Mouse (Mus musculus) T-helper 1 cell (primary cell): Measurements from ENCODE around the gene Acot11.
"Not testable (repeated sequence)": the region's sequence is repeated elsewhere in the genome, so short reads cannot be mapped to it uniquely, and the experiment has no call there.

Source experiments
- in situ Hi-C: fragments of 300-600 bp; cut with MboI, MseI; formaldehyde crosslinking; loops from one replicate; pipeline ENCODE4 v1.15.1; 2025; ENCODE audit warnings: high pct_unique_total_duplicates

The Acot11 gene

DNA sequence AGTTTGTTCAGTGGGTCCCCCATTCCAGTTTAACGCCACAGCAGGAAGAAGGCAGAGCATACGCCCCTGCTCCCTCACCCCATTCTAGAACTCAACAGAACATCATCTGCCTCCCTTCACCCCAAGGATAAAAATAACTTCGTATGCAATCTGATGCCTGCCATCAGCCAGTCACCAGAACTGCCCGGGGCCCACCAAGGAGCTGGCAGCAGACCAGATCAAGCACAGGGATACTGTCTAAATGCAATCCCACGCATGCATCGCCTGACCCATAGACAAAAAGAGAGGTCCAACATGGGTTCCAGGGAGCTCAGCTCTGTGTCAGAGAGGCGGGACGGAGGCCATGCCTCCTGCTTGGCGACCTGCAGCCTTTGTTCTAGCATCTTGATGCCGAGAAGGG is 21.7 kb downstream of the Acot11 start:
- in situ Hi-C loops = no loop called here

DNA sequence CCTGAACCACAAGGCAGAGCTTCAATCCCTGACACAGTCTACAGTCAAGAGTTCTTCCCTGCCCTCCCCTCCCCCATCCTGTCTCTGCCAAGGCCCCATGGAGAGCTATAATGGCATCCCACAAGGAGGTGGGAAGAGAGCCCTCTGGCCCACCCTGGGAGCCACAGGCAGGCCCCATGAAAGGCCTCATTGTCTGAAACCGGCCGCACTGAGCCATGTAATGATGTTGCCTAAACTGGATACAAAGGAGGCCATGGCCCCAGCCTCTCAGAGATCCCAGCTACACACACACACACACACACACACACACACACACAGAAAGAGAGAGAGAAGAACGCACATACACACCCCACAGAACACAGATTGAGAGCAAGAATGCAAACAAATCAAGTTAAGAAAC is 24.8 kb downstream of the Acot11 start:
- in situ Hi-C loops = no loop called here

DNA sequence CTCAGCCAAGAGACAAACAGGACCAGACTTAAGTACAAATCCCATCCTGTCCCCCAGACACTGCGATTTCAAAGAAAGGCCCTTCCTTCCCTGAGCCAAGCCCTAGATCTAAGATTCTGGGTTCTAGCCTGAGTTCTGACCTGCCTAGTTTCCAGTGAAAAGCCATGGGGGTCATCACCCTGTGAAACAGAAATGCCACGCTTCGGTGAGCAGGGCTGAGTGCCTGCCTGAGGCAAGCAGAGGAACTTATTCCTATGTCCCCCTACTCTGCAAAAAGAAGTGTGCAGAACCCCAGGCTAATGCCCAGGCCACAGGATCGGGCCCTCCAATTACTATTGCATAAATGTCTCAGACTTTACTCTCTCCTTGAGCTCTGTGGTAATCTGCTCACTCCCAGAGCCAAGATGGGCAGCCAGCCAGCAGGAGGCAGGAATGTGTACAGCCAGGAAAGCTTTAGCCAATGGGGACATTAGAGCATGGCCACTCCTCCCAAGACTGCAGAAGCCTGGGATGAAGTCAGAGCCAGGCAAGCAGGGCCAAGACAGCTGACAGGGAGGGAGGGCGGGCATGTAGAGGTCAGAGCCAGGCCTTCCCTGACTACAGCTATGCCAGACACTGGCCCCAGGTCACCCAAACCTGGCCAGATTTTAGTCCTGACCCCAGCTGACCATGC is 26.5 kb downstream of the Acot11 start:
- in situ Hi-C loops = no loop called here

DNA sequence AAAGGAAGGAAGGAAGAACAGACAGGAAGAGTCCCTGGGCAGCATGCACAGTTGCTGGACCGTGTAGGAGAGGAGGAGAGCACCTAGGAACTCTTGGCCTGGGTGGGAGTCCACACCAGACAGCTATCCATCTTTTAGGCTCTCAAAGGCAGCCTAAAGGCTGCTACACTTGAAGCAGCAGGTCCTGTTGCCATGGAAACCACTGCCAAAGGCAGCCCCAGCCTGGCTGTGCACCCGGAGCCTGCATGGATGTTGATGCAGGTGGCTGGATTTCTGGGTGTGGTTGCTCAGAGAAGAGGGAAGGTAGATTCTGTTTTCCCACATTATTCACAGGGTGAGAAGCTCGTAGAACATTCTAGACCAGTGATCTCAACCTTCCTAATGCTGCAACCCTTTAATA is 27.8 kb downstream of the Acot11 start:
- in situ Hi-C loops = no loop called here

DNA sequence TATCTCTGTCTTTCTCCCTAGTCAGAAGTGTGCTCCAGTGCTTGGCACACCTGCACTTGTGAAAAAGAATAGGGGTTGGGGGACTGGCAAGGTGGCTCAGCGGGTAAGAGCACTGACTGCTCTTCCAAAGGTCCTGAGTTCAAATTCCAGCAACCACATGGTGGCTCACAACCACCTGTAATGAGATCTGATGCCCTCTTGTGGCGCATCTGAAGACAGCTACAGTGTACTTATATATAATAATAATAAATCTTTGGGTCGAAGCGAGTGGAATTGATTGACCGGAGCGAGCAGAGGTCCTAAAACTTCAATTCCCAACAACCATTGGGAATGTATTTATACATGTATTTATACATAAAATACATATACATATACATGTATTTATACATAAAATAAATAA is 29.0 kb downstream of the Acot11 start:
- in situ Hi-C loops = not testable (repeated sequence)

DNA sequence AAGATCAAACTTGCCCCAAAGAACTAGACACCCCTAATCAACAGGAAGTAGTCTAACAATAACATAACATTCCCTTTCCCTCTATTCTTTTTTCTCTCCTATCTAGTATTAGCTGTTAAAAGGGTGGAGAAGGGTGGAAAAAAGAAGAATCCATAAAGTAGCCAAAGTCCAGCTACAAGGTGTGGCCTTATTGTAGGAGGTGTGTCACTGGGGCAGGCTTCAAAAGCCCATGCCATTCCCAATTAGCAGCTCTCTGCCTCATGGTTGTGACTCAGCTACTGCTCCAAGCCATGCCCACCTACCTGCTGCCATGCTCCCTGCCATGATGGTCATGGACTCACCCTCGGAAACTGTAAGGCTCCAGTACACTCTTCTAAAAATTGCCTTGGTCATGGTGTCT is 32.2 kb downstream of the Acot11 start:
- in situ Hi-C loops = no loop called here

DNA sequence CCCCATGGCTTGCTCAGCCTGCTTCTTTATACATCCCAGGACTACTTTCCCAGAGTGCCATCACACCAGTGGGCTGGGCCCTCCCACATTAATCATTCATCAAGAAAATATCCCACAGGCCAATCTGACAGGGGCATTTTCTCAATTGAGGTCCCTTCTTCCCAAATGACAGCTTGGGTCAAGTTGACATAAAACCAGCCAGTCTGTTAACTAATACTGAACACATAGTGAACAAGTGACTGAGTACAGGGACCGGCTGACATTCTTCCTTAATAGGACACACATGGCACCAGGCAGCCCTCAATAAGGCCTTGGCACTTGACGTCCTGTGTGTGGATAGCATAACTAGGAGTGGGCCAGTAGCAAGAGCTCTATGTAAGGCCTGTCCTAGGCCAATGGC is 35.5 kb downstream of the Acot11 start:
- in situ Hi-C loops = loop anchor here (10.0 kb wide), 1 partner anchor 1915 kb away; no protein-coding TSS in a partner anchor

DNA sequence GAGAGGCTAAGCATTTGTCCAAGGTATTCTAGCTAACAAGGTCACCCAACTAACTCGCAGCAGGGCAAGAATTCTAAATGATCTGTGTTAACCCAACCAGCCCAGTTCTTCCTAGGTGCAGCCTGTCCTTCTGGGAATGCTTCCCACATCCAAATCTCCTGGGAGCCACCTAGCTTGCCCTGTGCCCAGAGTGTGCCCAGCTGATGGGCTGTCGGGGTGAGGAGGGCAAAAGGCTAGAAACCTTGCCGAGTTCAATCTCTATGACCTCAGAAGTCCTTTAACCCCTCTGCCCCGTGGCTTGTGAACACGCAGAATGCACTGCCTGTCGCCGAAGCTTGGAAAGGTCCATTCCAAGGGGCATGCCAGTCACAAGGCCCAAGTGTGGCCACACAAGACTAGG is 40.6 kb downstream of the Acot11 start:
- in situ Hi-C loops = loop anchor here (10.0 kb wide), 1 partner anchor 1921 kb away; no protein-coding TSS in a partner anchor

DNA sequence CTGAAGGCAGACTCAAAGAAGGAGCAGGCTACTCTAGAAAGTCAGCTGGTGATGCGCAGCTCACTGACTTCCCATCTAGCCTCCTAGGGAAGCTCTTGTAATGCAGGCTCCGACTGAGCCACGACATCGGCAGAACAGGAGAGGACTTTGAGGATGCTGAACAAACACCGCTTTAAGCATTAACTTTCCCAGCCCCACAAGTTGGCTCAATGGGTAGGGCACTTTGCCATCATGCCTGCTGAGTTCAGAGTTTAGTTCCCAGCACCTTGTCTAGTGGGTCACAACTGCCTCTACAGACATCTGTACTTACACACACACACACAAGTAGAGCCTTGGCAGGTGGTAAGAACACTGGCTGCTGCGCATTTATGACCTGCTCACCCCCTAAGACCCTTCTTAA is 53.1 kb downstream of the Acot11 start:
- in situ Hi-C loops = no loop called here

DNA sequence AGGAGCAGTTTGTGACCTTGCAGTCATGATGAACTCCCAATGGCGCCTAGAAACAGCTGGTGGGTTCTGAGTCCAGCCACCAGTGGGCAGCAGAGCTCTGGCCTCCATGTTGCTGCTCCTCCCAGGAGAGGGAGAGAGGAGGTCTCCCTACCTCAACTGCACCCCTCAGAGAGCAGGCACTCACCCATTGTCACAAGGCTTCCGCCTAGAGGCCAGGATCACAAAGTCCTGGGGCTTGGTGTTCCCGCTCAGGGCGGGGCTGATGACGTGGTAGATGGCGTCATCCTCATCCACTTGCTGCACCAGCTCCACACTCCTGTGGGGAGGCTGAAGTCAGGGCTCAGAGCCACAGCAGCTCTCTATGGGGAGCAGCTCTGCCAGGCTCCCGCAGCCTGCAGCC is 55.1 kb downstream of the Acot11 start:
- in situ Hi-C loops = no loop called here

DNA sequence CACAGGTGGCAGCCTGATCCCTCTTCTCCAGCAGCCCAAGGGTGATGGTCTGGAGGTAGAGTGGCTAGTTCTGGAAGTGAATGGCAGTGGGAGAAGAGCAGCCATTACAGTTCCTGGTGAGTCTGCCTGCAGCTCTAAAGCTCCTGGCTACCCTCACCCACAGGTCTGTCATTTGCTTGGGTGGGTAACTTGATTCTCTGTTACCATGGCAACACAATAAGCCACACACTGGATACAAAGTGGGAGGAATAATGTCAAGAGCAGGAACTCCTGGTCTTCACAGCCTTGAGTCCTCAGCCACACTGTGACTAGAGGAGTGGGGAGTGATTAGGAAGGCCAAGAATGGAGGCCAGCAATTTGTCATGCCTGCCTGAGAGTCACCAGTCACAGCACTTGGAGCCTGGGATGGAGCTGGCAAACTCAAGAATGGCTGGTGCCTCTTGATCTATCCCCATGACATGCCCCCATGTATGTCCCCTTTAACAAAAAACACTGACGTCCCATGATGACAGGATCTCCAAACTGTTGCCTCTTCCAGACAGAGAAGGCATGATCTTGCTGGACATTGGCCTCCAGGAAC is 57.7 kb downstream of the Acot11 start:
- in situ Hi-C loops = no loop called here

DNA sequence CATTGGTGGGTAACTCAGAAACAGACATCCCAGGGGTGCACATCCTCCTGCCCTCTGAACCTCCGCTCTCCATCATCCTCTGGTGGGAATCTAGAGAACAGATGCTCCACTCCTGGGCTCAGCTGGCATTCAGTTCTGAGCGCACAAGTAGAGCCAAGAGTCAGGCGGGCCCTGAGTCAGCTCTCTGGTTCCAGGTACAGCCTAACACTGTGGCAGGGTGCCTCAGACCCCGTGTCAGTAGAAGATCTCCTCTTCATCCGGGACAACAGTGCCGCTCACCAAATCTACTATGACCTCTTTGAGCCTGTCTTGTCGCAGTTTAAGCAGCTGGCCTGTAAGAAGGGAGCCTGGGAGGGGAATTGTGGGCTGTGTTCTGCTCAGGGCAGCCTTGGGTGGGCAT is 58.9 kb downstream of the Acot11 start:
- in situ Hi-C loops = no loop called here

DNA sequence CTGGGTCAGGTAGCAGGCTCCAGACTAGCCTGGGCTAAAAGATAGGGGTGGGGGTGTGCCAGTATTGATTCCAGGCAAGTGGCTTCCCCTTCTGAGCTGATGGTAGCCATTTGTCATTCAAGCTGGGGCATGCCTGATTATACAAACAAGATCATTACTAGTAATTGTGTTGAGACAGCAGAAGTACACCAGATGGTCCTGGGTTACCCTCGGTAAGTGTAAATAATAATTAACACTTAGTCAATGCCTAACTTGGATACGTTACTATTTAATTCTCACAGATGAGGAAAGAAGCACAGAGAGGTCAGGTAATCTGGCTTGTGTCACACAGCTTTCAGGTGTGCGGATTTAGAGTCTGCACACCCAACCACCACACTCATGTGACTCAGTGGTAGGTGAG is 66.9 kb downstream of the Acot11 start:
- in situ Hi-C loops = no loop called here

DNA sequence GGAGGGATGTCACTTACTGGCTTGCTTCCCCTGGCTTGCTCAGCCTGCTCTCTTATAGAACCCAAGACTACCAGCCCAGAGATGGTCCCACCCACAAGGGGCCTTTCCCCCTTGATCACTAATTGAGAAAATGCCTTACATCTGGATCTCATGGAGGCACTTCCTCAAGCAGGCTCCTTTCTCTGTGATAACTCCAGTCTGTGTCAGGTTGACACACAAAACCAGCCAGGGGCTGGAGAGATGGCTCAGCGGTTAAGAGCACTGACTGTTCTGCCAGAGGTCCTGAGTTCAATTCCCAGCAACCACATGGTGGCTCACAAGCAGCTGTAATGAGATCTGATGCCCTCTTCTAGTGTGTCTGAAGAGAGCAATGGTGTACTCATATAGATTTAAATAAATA is 67.9 kb downstream of the Acot11 start:
- in situ Hi-C loops = not testable (repeated sequence)

DNA sequence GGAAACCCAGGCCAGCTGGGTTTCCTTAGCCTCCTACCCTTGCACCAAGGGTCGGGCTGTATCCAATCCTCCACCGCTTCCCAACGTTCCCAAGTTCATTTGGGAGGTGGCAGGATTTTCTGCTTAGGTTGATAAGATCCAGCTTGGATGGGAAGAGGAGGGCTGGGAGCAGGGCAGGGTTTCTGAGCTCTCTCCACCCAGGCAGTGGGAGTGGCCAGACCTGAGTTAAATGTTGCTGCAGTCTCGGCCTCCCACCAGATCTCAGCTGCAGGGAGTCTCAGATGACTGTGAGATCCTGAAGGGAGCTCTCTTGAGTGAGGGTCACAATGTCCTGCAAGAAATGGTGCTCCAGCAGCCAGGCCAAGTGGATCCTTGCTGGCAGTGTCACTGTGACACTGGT is 71.2 kb downstream of the Acot11 start, which contains the start of gene Fam151a:
Gene Fam151a, plus strand, starts transcription at position 254 of the 400 bp plus-strand sequence.
- in situ Hi-C loops = no loop called here

DNA sequence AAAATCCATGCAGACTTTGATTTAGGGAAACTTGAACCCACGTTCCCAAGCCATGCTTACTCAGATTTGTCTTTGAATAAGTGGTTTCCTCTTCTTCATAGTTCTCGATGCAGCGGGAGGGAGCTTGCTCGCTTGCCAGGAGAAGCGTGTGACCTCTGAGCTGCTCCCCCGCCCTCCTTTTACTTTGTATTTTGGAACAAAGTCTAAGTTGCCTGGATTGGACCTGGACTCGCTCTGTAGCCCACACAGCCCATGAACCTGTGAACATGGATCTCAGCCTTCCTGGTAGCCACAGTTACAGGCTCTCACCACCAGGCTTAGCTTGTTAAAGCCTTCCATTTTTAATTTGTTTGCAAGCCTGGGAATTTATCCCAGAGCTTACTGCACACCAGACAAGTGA is 74.0 kb downstream of the Acot11 start, which contains the start of gene Mroh7:
Gene Mroh7, minus strand, starts transcription at position 112 of the 400 bp plus-strand sequence.
- in situ Hi-C loops = no loop called here

DNA sequence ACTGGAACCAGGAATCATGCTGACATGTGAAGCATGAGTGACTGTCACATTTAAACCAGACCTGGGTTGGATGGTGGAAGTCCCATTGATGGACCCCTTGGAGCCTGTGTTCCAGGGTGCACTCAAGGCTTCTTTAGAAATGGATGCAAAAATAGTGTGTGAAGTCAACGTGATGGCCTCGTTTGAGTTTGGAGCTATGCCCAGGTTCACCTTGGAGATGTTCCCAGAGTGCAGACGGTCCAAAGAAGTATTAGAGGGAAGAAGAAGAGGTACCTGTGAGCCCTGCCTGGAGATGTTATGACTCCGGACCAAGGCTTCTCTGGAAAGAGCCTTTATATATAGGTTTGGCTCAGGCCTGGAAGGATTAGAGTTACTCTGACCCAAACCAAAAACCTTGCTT is 84.2 kb downstream of the Acot11 start:
- in situ Hi-C loops = no loop called here

DNA sequence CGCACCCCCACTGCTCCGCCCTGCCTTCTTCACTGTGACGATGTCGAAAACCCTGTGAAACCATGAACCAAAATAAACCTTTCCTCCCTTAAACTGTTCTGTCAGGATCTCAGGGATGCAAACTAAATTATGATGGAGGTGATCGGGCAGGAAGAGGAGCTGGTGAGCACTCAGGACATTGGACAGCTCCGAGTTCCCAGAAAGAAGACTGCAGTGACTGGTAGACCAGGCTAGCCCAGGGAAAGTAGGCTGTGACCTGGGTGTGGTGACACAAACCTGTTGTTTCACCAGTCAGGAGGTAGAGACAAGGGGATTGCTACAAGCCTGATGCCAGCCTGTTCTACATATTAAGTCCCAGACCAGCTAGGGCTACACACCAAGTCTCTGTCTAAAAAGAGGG is 91.2 kb downstream of the Acot11 start:
- in situ Hi-C loops = no loop called here

DNA sequence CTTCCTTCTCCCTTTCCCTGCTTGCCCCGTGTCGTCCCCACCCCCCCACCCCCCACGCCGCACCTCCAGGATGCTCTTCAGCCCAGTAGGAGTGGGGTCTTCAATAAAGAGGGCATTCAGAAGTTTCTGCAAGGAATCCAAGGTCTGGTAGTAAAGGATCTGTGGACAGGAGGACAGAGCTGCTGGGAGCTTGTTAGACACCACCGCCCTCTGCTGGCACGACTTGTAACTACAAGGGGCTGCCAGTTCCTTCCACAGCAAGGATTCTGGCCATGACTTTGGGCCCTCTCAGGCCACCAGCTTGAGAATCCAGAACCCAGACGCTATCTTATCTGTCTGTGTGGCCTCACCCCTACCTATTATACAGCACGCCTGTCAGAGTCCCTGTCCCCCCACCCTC is 96.4 kb downstream of the Acot11 start:
- in situ Hi-C loops = loop anchor here (5.0 kb wide), 1 partner anchor 81 kb away; no protein-coding TSS in a partner anchor

DNA sequence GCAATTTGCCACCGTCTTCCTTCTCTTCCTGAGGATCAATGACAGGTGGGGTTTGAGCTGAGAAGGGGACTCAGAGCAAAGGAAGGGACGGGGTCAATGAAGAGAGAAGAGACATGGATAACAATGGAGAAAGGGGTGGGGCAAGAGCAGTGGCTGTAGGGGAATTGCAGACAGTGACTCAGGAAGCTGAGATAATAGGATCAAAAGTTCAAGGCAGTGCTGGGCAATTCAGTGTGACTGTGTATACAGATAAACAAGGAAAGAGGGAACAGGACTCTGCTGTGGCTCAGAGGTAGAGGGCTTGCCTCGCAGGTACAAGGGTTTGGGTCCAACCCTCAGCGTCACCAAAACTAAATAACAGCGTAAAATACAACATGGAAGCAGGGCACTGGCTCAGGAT is 96.8 kb downstream of the Acot11 start:
- in situ Hi-C loops = loop anchor here (5.0 kb wide), 1 partner anchor 81 kb away; no protein-coding TSS in a partner anchor

DNA sequence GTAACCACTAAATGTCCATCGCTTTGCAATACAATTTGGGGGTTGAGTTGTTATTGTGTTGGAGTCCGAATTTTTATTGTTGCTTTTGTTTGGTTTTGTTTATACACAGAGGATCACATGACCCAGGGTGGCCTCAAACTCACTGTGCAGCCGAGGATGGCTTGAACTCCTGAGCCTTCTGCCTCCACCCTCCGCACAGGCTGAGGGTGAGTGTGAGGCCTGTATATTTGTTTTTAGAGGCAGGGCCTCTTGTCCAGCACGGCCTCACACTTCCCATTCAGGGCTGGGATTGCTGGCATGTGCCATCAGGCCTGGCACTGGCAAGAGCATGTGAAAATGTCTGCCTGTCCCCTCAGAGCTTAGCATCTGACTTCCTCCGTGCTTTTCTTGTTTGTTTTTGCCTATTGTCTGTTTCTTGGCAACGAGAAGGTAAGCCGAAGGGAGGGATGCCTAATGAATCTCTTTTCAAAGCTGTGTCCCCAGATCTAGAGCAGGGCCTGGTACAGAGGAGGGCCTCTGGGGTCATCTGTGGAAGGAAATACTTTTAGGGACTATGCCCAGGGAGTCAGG is 99.6 kb downstream of the Acot11 start:
- in situ Hi-C loops = loop anchor here (5.0 kb wide), 1 partner anchor 78 kb away; no protein-coding TSS in a partner anchor

DNA sequence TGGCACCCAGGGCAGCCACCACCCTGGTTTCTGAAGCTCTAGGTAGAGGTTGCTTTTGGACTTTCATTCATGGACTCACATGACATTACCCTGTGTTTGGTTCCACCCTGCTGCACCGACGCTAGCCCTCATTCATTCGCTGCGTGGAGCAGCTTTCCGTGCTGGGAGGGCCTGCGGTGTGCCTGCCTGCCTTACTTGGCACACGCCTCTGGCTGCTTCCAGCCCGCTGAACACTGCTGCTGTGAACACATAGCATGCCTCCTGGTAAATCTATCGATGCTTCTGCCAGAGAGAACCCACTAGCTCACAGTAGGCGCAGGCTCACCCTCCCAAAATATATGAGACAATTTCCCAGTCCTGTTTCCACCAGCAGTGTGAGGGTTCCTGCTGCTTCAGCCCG is 100.4 kb downstream of the Acot11 start:
- in situ Hi-C loops = no loop called here

DNA sequence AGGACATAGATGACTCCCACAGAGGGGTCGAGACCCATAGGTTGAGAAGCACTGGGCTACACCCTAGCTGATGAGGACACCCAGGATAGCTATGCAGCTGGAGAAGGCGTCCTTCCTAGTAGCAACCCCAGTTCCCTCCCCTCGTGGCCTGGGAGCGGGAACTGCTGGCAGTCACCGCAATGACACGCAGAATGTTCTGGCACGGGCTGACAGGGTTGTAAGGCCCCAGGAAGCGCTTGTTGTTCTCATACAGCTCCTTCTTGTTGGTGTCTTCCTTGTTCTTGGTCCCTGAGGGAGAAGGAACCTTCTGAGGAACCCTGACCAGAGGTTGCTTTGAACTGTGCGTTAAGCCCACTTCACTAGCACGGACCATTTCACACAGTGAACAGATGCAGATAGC is 100.8 kb downstream of the Acot11 start:
- in situ Hi-C loops = no loop called here
